Comparison of ENCODE assay signal across 10 mouse cellular contexts in genomic region chr15:79252580-79252979, GRCm38 (mm10). TPM values are rescaled to one million over a fixed set of nuclear protein-coding genes. Genes with fewer than 3 reads are reported as not detected.
DNase-seq lines count a peak whose midpoint lies in the region; ATAC-seq and TF ChIP-seq lines count a peak whose summit lies in the region.
"Had no signal": no experiment of that assay in that cellular context is flagged by ENCODE, and none has a peak within 500 bp of the region (broad histone marks: within the 10 kb centered on the region; RNA-seq: fewer than 3 reads in every experiment).

No protein-coding gene starts in this region.

- H3K9me3 ChIP-seq in heart, embryonic 16.5 days (replicated peaks; ENCODE audit: control insufficient read depth, low read length): no peaks in the 10 kb centered on the region
- H3K9me3 ChIP-seq in embryonic facial prominence, embryonic 12.5 days: no peaks in the 10 kb centered on the region
- no peaks in the 10 kb centered on the region for H3K9me3 ChIP-seq in hindbrain, postnatal 0 days (ENCODE audit: low read length)
- H3K9me3 ChIP-seq in midbrain, embryonic 15.5 days: no peaks in the 10 kb centered on the region

- H3K27me3 ChIP-seq in heart, embryonic 16.5 days (ENCODE audit: control insufficient read depth, insufficient read depth, low read length): peaks cover 8% of the 10 kb centered on the region
- H3K27me3 ChIP-seq in embryonic facial prominence, embryonic 12.5 days: peaks cover 44% of the 10 kb centered on the region
- H3K27me3 ChIP-seq in hindbrain, postnatal 0 days (ENCODE audit: insufficient read depth, low read length): no peaks in the 10 kb centered on the region
- peaks cover 34% of the 10 kb centered on the region for H3K27me3 ChIP-seq in midbrain, embryonic 15.5 days (replicated peaks)

- 29% methylated on average over 24 of the region's 24 CpGs for WGBS in heart, embryonic 16.5 days
- WGBS in embryonic facial prominence, embryonic 12.5 days: 30% methylated on average over 24 of the region's 24 CpGs
- 25% methylated on average over 24 of the region's 24 CpGs for WGBS in hindbrain, postnatal 0 days
- WGBS in midbrain, embryonic 15.5 days: 34% methylated on average over 24 of the region's 24 CpGs

- ATAC-seq in heart, embryonic 16.5 days (replicated peaks; ENCODE audit: extremely low read depth, insufficient read depth, low FRiP score): 0 out of 2 replicates have a peak, but pooled peaks have one; percentile 25
- ATAC-seq in embryonic facial prominence, embryonic 12.5 days (ENCODE audit: insufficient number of reproducible peaks, insufficient read depth, low FRiP score, low TSS enrichment): no peak
- ATAC-seq in hindbrain, postnatal 0 days: no peak
- ATAC-seq in midbrain, embryonic 15.5 days (replicated peaks): peak; percentile 19; the same call in 1 of the 2 replicates

- H3K4me1 ChIP-seq in heart, embryonic 16.5 days (ENCODE audit: control insufficient read depth, insufficient read depth, low read length): peaks cover 10% of the 10 kb centered on the region
- H3K4me1 ChIP-seq in embryonic facial prominence, embryonic 12.5 days: peaks cover 20% of the 10 kb centered on the region
- H3K4me1 ChIP-seq in hindbrain, postnatal 0 days (ENCODE audit: insufficient read depth, low read length): 0 out of 2 replicates have a peak, but pooled peaks cover 7% of the 10 kb centered on the region
- H3K4me1 ChIP-seq in midbrain, embryonic 15.5 days: peaks cover 12% of the 10 kb centered on the region

- DNase-seq in heart, adult 9 months (ENCODE audit: low spot score in 2 of 2): no peak
- no peak for DNase-seq in hindbrain, postnatal 0 days (ENCODE audit: low spot score)
- no peak for DNase-seq in spleen, adult 12 weeks (ENCODE audit: low spot score)
- DNase-seq in gastrocnemius, adult 8-10 months (ENCODE audit: low spot score in 2 of 2): no peak
- no peak for DNase-seq in testis, postnatal 14 days (ENCODE audit: low spot score)
- DNase-seq: spleen, adult 18-20 months had no signal

- peak overlapping the region; percentile 77 for H3K9ac ChIP-seq in heart, embryonic 16.5 days (ENCODE audit: low read length)
- peak overlapping the region; percentile 66 for H3K9ac ChIP-seq in embryonic facial prominence, embryonic 12.5 days
- peak overlapping the region; percentile 46; the same call in 1 of the 2 replicates for H3K9ac ChIP-seq in hindbrain, postnatal 0 days (replicated peaks; ENCODE audit: low read length)
- peak overlapping the region; percentile 36 for H3K9ac ChIP-seq in midbrain, embryonic 15.5 days
- H3K9ac ChIP-seq: liver, embryonic 14.5 days had no signal

- TF ChIP-seq CTCF in hindbrain, postnatal 0 days (IDR thresholded peaks at IDR 0.05; ENCODE audit: low read depth): no peak

- H3K36me3 ChIP-seq in heart, embryonic 16.5 days (ENCODE audit: control insufficient read depth, insufficient read depth): peaks cover 14% of the 10 kb centered on the region
- H3K36me3 ChIP-seq in embryonic facial prominence, embryonic 12.5 days: peaks cover 17% of the 10 kb centered on the region
- H3K36me3 ChIP-seq in hindbrain, postnatal 0 days (ENCODE audit: insufficient read depth, low read length): peaks cover 12% of the 10 kb centered on the region
- H3K36me3 ChIP-seq in midbrain, embryonic 15.5 days (replicated peaks): peaks cover 8% of the 10 kb centered on the region; the same call in 1 of the 2 replicates

- H3K4me2 ChIP-seq in heart, embryonic 16.5 days (ENCODE audit: low read depth, low read length): peak overlapping the region; percentile 84
- peak overlapping the region; percentile 73 for H3K4me2 ChIP-seq in embryonic facial prominence, embryonic 12.5 days (replicated peaks)
- H3K4me2 ChIP-seq in hindbrain, postnatal 0 days (ENCODE audit: low read depth, low read length): peak overlapping the region; percentile 60
- H3K4me2 ChIP-seq in midbrain, embryonic 15.5 days: peak overlapping the region; percentile 63

- peak overlapping the region; percentile 50 for H3K4me3 ChIP-seq in heart, embryonic 16.5 days (ENCODE audit: low read length)
- peak overlapping the region; percentile 37 for H3K4me3 ChIP-seq in embryonic facial prominence, embryonic 12.5 days
- peak overlapping the region; percentile 30 for H3K4me3 ChIP-seq in hindbrain, postnatal 0 days (ENCODE audit: low read length)
- H3K4me3 ChIP-seq in midbrain, embryonic 15.5 days: peak overlapping the region; percentile 30

- no peak overlapping the region for H3K27ac ChIP-seq in heart, embryonic 16.5 days (ENCODE audit: low read length)
- H3K27ac ChIP-seq in embryonic facial prominence, embryonic 12.5 days: no peak overlapping the region
- no peak overlapping the region for H3K27ac ChIP-seq in hindbrain, postnatal 0 days
- no peak overlapping the region for H3K27ac ChIP-seq in midbrain, embryonic 15.5 days
- H3K27ac ChIP-seq: liver, embryonic 14.5 days had no signal

RNA-seq across cellular contexts. Expression of gene Slc16a8, which starts 2.0 kb away (rescaled TPM):
- polyA plus RNA-seq in heart, embryonic 16.5 days (2015; fragmentation: Nextera tagmentation; extraction: Ambion mirVana): 0.47 and 0.95 TPM in 2 replicates
- polyA plus RNA-seq in embryonic facial prominence, embryonic 12.5 days (2016; fragmentation: Nextera tagmentation; extraction: Ambion mirVana): 0.25 and 0.50 TPM in 2 replicates
- 1.0 and 2.0 TPM in 2 replicates for total RNA-seq in hindbrain, postnatal 0 days (2014; rRNA removed)
- polyA plus RNA-seq in hindbrain, postnatal 0 days (2015; fragmentation: Nextera tagmentation; extraction: Ambion mirVana): 3.1 and 3.7 TPM in 2 replicates
- polyA plus RNA-seq in midbrain, embryonic 15.5 days (2015; fragmentation: Nextera tagmentation; extraction: Ambion mirVana): 0.47 and 0.54 TPM in 2 replicates
- total RNA-seq in gastrocnemius, adult 8-10 months (2022): under 1 TPM; 0.15 to 0.85 (median 0.16) TPM
- polyA plus RNA-seq: liver, embryonic 14.5 days had no signal

RNA-seq across cellular contexts. Expression of gene Gm49486, which starts 23.4 kb away (rescaled TPM):
- 0.63 and 0.67 TPM in 2 replicates for polyA plus RNA-seq in heart, embryonic 16.5 days (2015; fragmentation: Nextera tagmentation; extraction: Ambion mirVana)
- polyA plus RNA-seq in embryonic facial prominence, embryonic 12.5 days (2016; fragmentation: Nextera tagmentation; extraction: Ambion mirVana): 0.78 and 0.90 TPM in 2 replicates
- 0.61 and 1.7 TPM in 2 replicates for total RNA-seq in hindbrain, postnatal 0 days (2014; rRNA removed)
- 1.5 and 2.1 TPM in 2 replicates for polyA plus RNA-seq in hindbrain, postnatal 0 days (2015; fragmentation: Nextera tagmentation; extraction: Ambion mirVana)
- polyA plus RNA-seq in midbrain, embryonic 15.5 days (2015; fragmentation: Nextera tagmentation; extraction: Ambion mirVana): 0.78 and 1.6 TPM in 2 replicates
- under 1 TPM; 0.24 to 0.72 (median 0.36) TPM for total RNA-seq in gastrocnemius, adult 8-10 months (2022)

RNA-seq across cellular contexts. Expression of gene Pick1, which starts 23.6 kb away (rescaled TPM):
- polyA plus RNA-seq in heart, embryonic 16.5 days (2015; fragmentation: Nextera tagmentation; extraction: Ambion mirVana): 36.5 and 37.9 TPM in 2 replicates
- polyA plus RNA-seq in embryonic facial prominence, embryonic 12.5 days (2016; fragmentation: Nextera tagmentation; extraction: Ambion mirVana): 60.2 and 60.7 TPM in 2 replicates
- total RNA-seq in hindbrain, postnatal 0 days (2014; rRNA removed): 59.4 and 68.0 TPM in 2 replicates
- polyA plus RNA-seq in hindbrain, postnatal 0 days (2015; fragmentation: Nextera tagmentation; extraction: Ambion mirVana): 67.7 and 70.0 TPM in 2 replicates
- polyA plus RNA-seq in midbrain, embryonic 15.5 days (2015; fragmentation: Nextera tagmentation; extraction: Ambion mirVana): 105 and 108 TPM in 2 replicates
- total RNA-seq in gastrocnemius, adult 8-10 months (2022): 10 to 100 TPM; 30.0 to 34.8 (median 32.4) TPM

RNA-seq across cellular contexts. Expression of gene Baiap2l2, which starts 32.8 kb away (rescaled TPM):
- polyA plus RNA-seq in heart, embryonic 16.5 days (2015; fragmentation: Nextera tagmentation; extraction: Ambion mirVana): 14.2 and 17.3 TPM in 2 replicates
- polyA plus RNA-seq in embryonic facial prominence, embryonic 12.5 days (2016; fragmentation: Nextera tagmentation; extraction: Ambion mirVana): 10.1 and 10.7 TPM in 2 replicates
- total RNA-seq in hindbrain, postnatal 0 days (2014; rRNA removed): 1.7 and 2.3 TPM in 2 replicates
- polyA plus RNA-seq in hindbrain, postnatal 0 days (2015; fragmentation: Nextera tagmentation; extraction: Ambion mirVana): 6.5 and 6.8 TPM in 2 replicates
- polyA plus RNA-seq in midbrain, embryonic 15.5 days (2015; fragmentation: Nextera tagmentation; extraction: Ambion mirVana): 2.6 and 3.1 TPM in 2 replicates
- 1 to 10 TPM; 2.6 to 6.1 (median 3.5) TPM for total RNA-seq in gastrocnemius, adult 8-10 months (2022)

Comparison
In these comparisons a context has a peak if more than half of its experiments do, and no peak if none do; other contexts are left out.
1. ATAC-seq: peak in heart, embryonic 16.5 days (single experiment) and midbrain, embryonic 15.5 days (single experiment); none in embryonic facial prominence, embryonic 12.5 days (single experiment) and hindbrain, postnatal 0 days (single experiment).
2. Peak in every context shown above with its lines, with median percentiles within 50 percentile points of each other: H3K4me2 ChIP-seq, H3K4me3 ChIP-seq and H3K9ac ChIP-seq.